Mouse (Mus musculus) midbrain, embryonic 16.5 days (tissue): ENCODE measurements at regions not wholly inside any gene's neighbourhood (a gene's known extent, or its start where the extent isn't known, plus 50 kb on each side); places are given as distances from the start of the nearest gene placed in this dataset.

Experiments
- ATAC-seq: fragments of 200-750 bp; cut with Nextera tagmentation; 2 replicates; pipeline ENCODE4 v1.8.0; 2017; ENCODE audit warnings: moderate TSS enrichment
- H3K27ac ChIP-seq: fragments of 300-500 bp; sonication (generic); 2 replicates; pipeline ENCODE4 v1.5.1; 2014; ENCODE audit warnings: mild to moderate bottlenecking, low read length, mixed read lengths
- H3K27me3 ChIP-seq: fragments of 300-500 bp; sonication (generic); 2 replicates; pipeline ENCODE4 v1.6.1; 2014; ENCODE audit warnings: low read depth, low read length, mixed read lengths; ENCODE audit not compliant: control insufficient read depth, insufficient read depth
- H3K36me3 ChIP-seq: fragments of 300-500 bp; sonication (generic); 2 replicates; pipeline ENCODE4 v1.6.1; 2014; ENCODE audit warnings: mild to moderate bottlenecking, low read length, moderate library complexity, mixed read lengths; ENCODE audit not compliant: control insufficient read depth, insufficient read depth
- H3K4me1 ChIP-seq: fragments of 300-500 bp; sonication (generic); 2 replicates; pipeline ENCODE4 v1.6.1; 2014; ENCODE audit warnings: mild to moderate bottlenecking, low read length, mixed read lengths; ENCODE audit not compliant: control insufficient read depth, insufficient read depth
- H3K4me2 ChIP-seq: fragments of 300-500 bp; sonication (generic); 2 replicates; pipeline ENCODE4 v1.6.1; 2014; ENCODE audit warnings: mild to moderate bottlenecking, low read length, mixed read lengths
- H3K4me3 ChIP-seq: fragments of 300-500 bp; sonication (generic); 2 replicates; pipeline ENCODE4 v1.5.1; 2014; ENCODE audit warnings: low read depth, mild to moderate bottlenecking, low read length, moderate library complexity, mixed read lengths
- H3K9ac ChIP-seq: fragments of 300-500 bp; sonication (generic); 2 replicates; pipeline ENCODE4 v1.6.1; 2014; ENCODE audit warnings: low read depth, low read length, mixed read lengths
- H3K9me3 ChIP-seq: fragments of 300-500 bp; sonication (generic); replicated peaks from 2 replicates; pipeline ENCODE4 v1.6.1; 2014; ENCODE audit warnings: mild to moderate bottlenecking, low read length, mixed read lengths; ENCODE audit not compliant: control insufficient read depth, poor library complexity, severe bottlenecking
- WGBS: fragments of 180-500 bp; shearing (Covaris S2); extraction: QIAGEN DNeasy Blood & Tissue Kit; methylation state at CpG from one replicate; pipeline ENCODE4 v1.1.7; 2014; 5-methylcytosine and 5-hydroxymethylcytosine counted together

DNA sequence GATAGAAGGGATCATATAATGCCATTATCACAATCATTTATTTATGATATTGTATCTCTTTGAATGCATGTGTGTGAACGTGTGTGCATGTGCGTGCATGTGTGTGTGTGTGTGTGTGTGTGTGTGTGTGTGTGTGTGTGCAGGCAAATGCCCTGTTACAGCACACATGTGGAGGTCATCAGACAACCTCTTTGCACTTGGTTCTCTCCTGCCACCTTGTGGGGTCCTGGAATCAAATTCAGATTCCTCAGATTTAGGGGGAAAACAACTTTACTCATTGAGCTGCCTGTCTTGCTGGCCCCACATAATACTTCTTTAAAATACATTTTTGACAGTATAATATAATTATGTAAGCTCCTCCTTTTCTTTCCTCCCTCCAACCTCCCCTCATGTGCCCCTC lies 195.7 kb upstream of the Zic1 start:
- WGBS, result 74% methylated on average over 2 of the region's 2 CpGs

DNA sequence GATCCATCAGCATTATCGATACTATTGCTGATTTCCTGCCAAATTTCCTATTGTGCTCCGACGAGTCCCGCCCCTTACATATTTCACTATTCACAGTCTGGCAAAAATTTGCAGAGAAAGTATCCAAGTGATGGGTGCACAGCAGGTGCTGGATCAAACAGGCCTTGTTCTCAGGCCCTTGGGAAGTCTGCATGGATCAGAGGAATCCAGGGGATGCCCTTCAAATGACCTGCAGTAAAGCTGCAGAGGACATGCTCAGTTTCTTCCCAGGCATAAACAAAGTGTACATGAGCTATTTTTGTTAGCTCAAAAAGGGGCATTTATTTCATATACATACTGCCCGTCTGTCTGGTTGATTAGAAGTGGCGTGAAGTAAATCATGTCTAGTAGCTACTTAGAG lies 194.2 kb upstream of the Zic1 start:
- H3K9me3 ChIP-seq, result no peaks in the 10 kb centered on the region
- ATAC-seq, result no peak
- no peak overlapping the region for H3K27ac ChIP-seq
- H3K4me1 ChIP-seq, result no peaks in the 10 kb centered on the region
- H3K4me3 ChIP-seq, result no peak overlapping the region
- H3K36me3 ChIP-seq, result no peaks in the 10 kb centered on the region
- no peak overlapping the region for H3K4me2 ChIP-seq
- H3K27me3 ChIP-seq, result no peaks in the 10 kb centered on the region
- WGBS, result 73% methylated on average over 6 of the region's 6 CpGs
- no peak overlapping the region for H3K9ac ChIP-seq

More for the DNA sequence above, 195.7 kb upstream of the Zic1 start:
- no peak for ATAC-seq
- Histone ChIP-seq H3K36me3 (no peaks in the 10 kb centered on the region), H3K9me3 (no peaks in the 10 kb centered on the region), H3K27ac (no peak overlapping the region), H3K27me3 (no peaks in the 10 kb centered on the region), H3K4me2 (no peak overlapping the region), H3K4me3 (no peak overlapping the region), H3K9ac (no peak overlapping the region), H3K4me1 (no peaks in the 10 kb centered on the region)

DNA sequence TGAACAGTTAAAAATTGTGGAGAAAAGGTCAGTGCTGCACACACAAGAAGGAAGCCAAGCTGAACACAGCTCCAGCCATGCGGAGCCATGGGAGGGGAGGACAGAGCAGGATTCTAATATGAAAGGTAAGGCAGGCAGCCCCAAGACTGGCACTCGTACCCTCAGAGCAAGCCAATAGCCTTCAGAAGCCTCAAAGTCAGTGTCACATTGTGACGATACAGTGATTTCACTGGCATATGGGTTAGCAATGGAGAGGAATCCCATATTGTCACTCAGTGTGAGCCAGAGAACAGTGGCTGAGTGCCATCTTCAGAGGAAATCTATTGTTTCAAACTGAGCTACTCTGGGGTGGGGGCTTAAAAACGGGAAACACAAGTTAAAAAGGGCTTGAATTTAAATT lies 181.4 kb upstream of the Zic1 start:
- H3K36me3 ChIP-seq, result no peaks in the 10 kb centered on the region
- no peak overlapping the region for H3K27ac ChIP-seq
- no peaks in the 10 kb centered on the region for H3K27me3 ChIP-seq
- no peaks in the 10 kb centered on the region for H3K4me1 ChIP-seq
- H3K4me3 ChIP-seq, result no peak overlapping the region
- 59% methylated on average over 4 of the region's 4 CpGs for WGBS
- 0 out of 2 replicates have a peak, but pooled peaks cover 2% of the 10 kb centered on the region for H3K9me3 ChIP-seq
- H3K9ac ChIP-seq, result no peak overlapping the region
- ATAC-seq, result no peak
- H3K4me2 ChIP-seq, result no peak overlapping the region

DNA sequence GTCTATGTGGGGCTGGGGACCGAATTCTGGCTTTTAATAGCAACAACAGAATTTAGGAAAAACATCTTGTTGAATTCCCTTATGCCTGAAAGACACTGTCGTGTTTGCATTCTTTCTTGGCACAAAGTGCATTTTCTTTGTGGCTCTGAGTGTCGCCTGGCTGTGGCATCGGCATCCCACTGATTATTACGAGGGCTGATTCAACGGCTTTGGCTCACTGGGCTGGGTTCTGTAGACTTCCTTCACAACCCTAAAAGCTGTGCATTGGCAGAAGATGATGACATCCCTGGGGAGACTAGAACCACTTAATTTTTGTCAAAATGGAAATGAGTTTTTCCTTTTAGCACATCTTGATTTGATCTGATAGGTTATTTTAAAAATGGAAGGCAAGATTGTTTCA lies 179.8 kb upstream of the Zic1 start:
- Histone ChIP-seq H3K36me3 (no peaks in the 10 kb centered on the region), H3K27me3 (no peaks in the 10 kb centered on the region), H3K4me3 (no peak overlapping the region), H3K27ac (no peak overlapping the region), H3K9ac (no peak overlapping the region), H3K4me1 (no peaks in the 10 kb centered on the region), H3K9me3 (0 out of 2 replicates have a peak, but pooled peaks cover 1% of the 10 kb centered on the region), H3K4me2 (no peak overlapping the region)
- no peak for ATAC-seq
- 33% methylated on average over 6 of the region's 6 CpGs for WGBS

DNA sequence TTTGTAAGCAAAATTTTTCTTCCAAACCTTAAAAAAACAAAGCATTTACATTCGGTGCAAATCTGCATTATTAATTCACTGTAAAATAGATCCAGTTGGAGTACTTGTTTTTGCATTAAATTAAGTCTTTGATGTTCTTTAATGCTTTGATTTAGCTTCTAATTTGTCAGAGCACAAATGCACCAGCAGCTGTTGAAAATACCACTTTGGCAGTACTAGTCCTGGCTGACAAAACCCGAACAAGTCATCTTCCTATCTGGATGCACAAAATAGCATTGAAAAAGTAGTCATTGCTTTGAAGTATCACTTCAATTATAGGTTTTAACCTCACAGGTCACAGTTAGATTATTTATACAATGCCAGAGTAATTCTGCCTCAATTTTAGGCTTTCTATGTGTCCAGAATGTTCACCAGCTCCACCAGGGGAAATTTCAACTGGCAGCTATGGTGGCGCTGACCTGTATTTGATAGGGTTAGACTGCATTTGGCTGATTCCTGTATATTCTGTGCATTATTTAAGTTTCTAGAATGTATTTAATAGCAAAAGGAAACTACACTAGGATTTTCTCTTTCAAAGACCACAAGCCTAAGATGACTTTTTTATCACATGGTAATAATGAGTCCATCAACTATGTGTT lies 163.3 kb upstream of the Zic1 start:
- 58% methylated on average over 3 of the region's 3 CpGs for WGBS
- no peak for ATAC-seq
- Histone ChIP-seq H3K9ac (no peak overlapping the region), H3K27ac (no peak overlapping the region), H3K27me3 (no peaks in the 10 kb centered on the region), H3K9me3 (no peaks in the 10 kb centered on the region), H3K4me3 (no peak overlapping the region), H3K4me1 (no peaks in the 10 kb centered on the region), H3K36me3 (no peaks in the 10 kb centered on the region), H3K4me2 (no peak overlapping the region)

DNA sequence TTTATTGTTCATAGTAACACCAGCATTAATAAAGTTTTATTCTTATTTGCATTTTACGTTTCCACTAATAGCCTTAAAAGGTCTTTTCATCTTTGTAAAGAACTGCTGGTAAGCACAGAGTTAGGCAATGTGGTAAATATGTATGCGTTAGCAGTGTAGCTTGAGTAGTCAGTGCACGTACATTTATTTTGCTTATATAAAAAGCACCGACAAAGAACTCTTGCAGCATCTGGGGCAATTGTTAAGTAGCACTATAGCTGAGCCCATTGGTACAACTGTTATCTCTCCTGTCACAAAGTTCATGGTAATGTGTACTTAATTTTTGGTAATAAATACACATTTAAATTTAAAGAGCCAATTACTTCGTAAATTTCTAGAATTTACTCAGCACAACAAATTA lies 162.8 kb upstream of the Zic1 start:
- Histone ChIP-seq H3K4me1 (no peaks in the 10 kb centered on the region), H3K4me3 (no peak overlapping the region), H3K9ac (no peak overlapping the region), H3K27ac (no peak overlapping the region), H3K27me3 (no peaks in the 10 kb centered on the region), H3K4me2 (no peak overlapping the region), H3K9me3 (no peaks in the 10 kb centered on the region), H3K36me3 (no peaks in the 10 kb centered on the region)
- no peak for ATAC-seq
- 54% methylated on average over 5 of the region's 5 CpGs for WGBS

DNA sequence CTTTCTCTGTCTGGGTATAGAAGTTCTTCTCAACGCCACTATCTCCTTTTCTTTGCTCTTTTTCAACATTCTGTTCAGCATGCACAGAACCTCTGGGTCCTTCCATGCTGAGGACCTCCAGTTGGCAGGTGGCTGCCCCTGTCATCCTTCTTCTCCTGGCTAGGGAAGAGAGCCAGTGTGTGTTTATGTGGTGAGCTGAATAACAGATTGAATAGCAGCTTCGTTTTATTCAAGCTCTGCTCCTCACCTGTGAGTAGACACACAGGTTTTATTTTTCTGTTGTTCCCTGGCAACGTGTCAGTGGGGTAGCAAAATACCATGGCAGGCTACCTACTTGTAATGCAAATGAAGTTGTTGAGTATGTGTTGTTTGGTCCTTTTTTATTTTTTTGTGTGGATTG lies 154.9 kb upstream of the Zic1 start:
- Histone ChIP-seq H3K4me3 (no peak overlapping the region), H3K4me1 (peaks cover 4% of the 10 kb centered on the region; the same call in 1 of the 2 replicates), H3K27ac (peak overlapping the region; percentile 48; the same call in 1 of the 2 replicates), H3K9me3 (no peaks in the 10 kb centered on the region), H3K27me3 (no peaks in the 10 kb centered on the region), H3K4me2 (no peak overlapping the region), H3K9ac (no peak overlapping the region), H3K36me3 (no peaks in the 10 kb centered on the region)
- WGBS, result 25% methylated on average over 3 of the region's 3 CpGs
- ATAC-seq, result peak; percentile 72; the same call in 1 of the 2 replicates

DNA sequence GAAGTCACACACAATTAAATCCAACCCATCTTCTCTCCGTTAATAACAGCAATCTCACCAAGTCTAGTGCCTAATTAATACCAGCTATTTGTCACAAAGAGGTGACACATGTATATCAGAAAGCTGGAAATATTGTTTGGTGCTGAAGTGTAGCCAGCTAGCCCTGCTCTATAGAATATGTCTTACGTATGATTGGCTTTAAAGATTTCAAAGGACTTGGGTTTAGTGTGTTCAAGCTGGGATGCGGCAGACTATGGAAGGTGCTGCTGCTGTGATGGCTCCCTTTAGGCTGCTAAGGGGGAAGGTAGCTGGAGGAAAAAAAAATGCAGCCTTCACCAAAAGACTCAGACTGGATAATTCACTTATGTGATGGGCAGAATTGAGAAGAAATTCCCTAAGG lies 144.1 kb upstream of the Zic1 start:
- peaks cover 2% of the 10 kb centered on the region; the same call in 1 of the 2 replicates for H3K4me1 ChIP-seq
- WGBS, result 45% methylated on average over 3 of the region's 3 CpGs
- no peaks in the 10 kb centered on the region for H3K27me3 ChIP-seq
- H3K36me3 ChIP-seq, result no peaks in the 10 kb centered on the region
- 0 out of 2 replicates have a peak overlapping the region, but pooled peaks have one; percentile 5 for H3K4me2 ChIP-seq
- H3K4me3 ChIP-seq, result no peak overlapping the region
- 0 out of 2 replicates have a peak, but pooled peaks cover 2% of the 10 kb centered on the region for H3K9me3 ChIP-seq
- H3K27ac ChIP-seq, result peak overlapping the region; percentile 22; the same call in 1 of the 2 replicates
- ATAC-seq, result no peak; the same call in 1 of the 2 replicates
- no peak overlapping the region for H3K9ac ChIP-seq

DNA sequence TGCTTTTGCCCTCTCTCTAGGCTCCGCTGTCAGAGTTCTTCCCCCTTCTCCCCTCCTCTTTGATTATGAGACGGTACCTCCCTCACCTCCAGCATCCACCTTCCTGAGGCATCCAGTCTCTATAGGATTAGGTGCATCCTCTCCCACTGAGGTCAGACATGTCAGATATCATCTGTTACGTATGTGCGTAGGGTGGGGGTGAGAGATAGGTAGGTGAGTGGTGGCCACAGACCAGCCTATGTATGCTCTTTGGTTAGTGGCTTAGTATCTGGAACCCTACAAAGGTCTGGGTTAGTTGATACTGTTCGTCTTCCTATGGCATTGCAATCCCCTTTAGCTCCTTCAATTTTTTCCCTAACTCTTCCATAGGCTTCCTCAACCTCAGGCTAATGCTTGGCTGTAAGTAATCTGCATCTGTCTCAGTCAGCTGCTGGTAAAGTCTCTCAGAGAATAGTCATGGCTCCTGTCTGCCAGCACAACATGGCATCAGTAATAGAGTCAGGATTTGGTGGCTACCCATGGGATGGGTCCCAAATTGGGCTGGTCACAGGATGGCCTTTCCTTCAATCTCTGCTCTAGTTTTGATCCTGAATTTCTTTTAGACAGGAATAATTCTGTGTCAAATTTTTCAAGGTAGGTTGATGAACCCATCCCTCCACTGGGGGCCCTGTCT lies 138.2 kb upstream of the Zic1 start:
- no peaks in the 10 kb centered on the region for H3K27me3 ChIP-seq
- H3K9me3 ChIP-seq, result peaks cover 2% of the 10 kb centered on the region; the same call in 1 of the 2 replicates
- no peak overlapping the region for H3K27ac ChIP-seq
- H3K4me2 ChIP-seq, result no peak overlapping the region
- ATAC-seq, result no peak
- 68% methylated on average over 5 of the region's 5 CpGs for WGBS
- H3K4me3 ChIP-seq, result no peak overlapping the region
- no peaks in the 10 kb centered on the region for H3K4me1 ChIP-seq
- no peak overlapping the region for H3K9ac ChIP-seq
- H3K36me3 ChIP-seq, result no peaks in the 10 kb centered on the region
